Mouse (Mus musculus) v-Abl transformed pro-B cells (cell line): Measurements from ENCODE around the gene Cand1.

Experiments
- in situ Hi-C, 2 experiments: fragments of 400-800 bp; cut with MboI; formaldehyde crosslinking; loops; one replicate each; pipeline ENCODE4 v1.15.1; 2025; ENCODE audit not compliant: unreplicated experiment in 2 of 2

The Cand1 gene

GRCm38 (mm10) chr10:119239969-119240721, at the start of gene Cand1:
Gene Cand1, minus strand, starts transcription at chr10:119240055.
- in situ Hi-C loops, result loop anchor here (10.0 to 25.0 kb wide), 6 partner anchors 653 to 1722 kb away; partner anchors contain the start of genes Helb (in 1 of the 2), Llph (in 1 of the 2) and Rap1b (in 1 of the 2)

DNA sequence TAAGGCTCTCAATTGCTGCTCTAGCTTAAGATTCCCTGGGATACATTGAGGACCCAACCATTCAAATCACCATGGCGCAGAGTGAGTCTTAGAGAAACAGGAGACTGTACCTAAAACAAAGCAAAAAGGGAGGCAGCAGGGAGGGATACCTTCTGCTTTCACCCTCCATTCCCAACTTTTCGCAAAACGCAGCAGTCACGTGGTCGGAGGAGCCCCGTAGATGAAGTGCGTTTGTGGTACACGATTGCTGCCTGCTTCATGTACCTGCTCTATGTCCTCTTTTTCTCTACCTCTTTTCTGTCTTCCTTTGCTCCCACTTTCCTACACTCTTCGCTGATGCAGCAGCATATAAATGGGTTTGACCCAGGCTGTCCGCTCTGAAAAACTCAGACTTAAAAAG, 39.0 kb upstream of the Cand1 start:
- in situ Hi-C loops, result no loop called here

GRCm38 (mm10) chr10:119274333-119274732, 34.5 kb upstream of the Cand1 start:
- in situ Hi-C loops, result no loop called here

GRCm38 (mm10) chr10:119272536-119272935, 32.7 kb upstream of the Cand1 start:
- in situ Hi-C loops, result no loop called here

DNA sequence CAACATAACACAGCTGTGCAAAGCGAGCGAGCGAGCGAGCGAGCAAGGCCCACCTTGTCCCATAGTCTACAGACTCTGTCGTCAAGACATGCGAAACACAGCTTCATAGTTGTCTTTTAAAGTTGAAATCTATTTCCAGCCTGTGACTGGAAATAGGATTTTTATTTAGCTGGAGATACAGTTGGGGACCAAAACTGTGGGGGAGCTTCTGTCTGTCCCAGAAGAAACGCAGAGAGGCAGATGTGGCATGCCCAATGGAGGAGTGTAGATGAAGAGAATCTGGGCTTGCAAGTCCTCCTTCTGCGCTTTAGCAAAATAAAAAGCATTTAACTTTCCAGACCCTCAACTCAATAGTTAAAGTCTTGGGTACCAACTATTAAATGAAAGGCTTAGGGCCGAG, 32.1 kb upstream of the Cand1 start:
- in situ Hi-C loops, result no loop called here

GRCm38 (mm10) chr10:119271101-119271500, 31.2 kb upstream of the Cand1 start:
- in situ Hi-C loops, result no loop called here

DNA sequence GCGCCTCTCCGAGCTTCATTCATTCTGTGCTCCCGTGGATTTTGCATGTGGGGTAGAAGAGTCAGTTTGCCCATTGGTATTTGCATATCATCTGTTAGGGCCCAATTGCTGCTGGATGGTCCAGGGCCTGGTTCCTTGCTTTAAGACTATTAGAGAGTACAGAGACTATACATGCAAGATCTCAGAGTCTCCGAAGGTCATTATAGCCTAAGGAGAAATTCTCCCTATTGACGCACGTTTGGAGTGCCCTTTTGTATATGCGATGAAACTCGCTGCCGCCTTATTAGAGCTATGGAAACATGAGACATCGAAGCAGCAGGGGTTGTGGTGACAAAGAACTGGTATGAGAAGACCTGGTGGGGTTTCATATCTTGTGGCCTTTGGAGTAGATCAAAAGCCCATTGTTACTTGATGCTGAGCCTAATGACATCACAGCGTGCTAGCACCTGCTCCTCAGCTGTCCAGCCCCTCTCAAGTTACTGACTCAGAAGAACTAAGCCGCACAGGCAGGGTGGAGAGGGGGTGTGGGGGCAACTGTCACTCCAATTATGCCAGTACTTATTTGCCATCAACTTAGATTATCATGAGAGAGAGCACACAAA, 30.6 kb upstream of the Cand1 start:
- in situ Hi-C loops, result no loop called here

DNA sequence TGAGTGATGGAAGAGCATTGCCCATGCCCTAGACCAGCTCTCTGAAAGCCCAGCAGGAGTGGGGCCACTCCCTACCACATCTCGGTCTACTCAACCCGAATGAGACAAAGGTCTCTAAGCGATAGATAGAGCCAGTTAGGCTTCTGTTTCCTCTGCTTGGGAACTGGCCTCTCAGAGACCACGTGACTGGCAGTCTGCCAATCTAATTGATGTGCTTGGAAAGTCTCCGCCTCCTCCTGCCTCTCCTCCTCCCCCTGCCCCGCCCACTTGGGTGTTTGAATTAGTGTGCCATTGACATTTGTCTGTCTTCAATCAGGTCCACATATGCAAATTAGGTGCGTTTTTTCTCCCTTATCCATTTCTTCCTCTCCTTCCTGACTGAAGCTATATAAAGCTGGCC, 24.9 kb upstream of the Cand1 start:
- in situ Hi-C loops, result no loop called here

- in situ Hi-C loops, result no loop called here
Observed at GRCm38 (mm10) chr10:119262821-119263220, 23.0 kb upstream of the Cand1 start.

DNA sequence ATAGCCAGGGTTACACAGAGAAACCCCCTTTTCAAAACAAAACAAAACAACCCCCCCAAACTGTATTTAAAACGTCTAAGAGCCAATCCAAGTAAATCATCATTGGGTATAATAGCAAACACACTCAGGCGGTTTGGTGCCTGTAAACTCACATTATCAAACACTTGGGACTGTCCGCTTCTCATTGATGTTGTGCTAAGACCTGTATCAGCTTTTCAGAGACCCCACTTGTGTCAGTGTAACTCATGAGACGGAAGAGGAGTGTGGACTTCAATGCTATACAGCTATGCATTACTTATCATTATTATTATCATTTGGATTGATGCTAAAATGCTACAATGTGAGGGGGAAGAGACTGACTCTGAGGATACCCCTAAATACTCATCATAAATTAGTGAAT, 18.0 kb upstream of the Cand1 start:
- in situ Hi-C loops, result no loop called here

GRCm38 (mm10) chr10:119244146-119244545, 4.3 kb upstream of the Cand1 start:
- in situ Hi-C loops, result loop anchor here (10.0 to 25.0 kb wide), 6 partner anchors 657 to 1718 kb away; partner anchors contain the start of genes Helb (in 1 of the 2), Llph (in 1 of the 2) and Rap1b (in 1 of the 2)

- in situ Hi-C loops, result loop anchor here (10.0 to 25.0 kb wide), 6 partner anchors 653 to 1722 kb away; partner anchors contain the start of genes Helb (in 1 of the 2), Llph (in 1 of the 2) and Rap1b (in 1 of the 2)
Observed at GRCm38 (mm10) chr10:119240722-119241089, 851 bp upstream of the Cand1 start.

DNA sequence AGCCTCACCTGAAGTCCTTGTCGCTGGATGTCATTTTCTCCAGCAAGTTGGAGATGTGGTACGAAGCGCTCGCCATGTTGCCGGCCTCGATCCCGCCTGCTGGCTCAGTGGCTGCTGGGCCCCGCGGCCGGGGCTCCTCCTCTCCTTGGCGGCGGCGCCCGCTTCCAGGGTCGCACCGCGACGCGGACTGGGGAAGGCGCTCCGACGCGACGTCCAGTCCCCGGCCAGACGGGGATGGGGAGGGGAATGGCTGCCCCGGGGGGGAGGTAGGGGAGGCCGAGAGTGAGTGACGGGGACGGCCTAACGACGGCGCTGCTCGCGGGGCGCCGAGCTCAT, 254 bp downstream of the Cand1 start:
- in situ Hi-C loops, result loop anchor here (25.0 kb wide), 5 partner anchors 652 to 1723 kb away; partner anchors contain the start of genes Helb (in 1 of the 2), Llph (in 1 of the 2) and Rap1b (in 1 of the 2)

DNA sequence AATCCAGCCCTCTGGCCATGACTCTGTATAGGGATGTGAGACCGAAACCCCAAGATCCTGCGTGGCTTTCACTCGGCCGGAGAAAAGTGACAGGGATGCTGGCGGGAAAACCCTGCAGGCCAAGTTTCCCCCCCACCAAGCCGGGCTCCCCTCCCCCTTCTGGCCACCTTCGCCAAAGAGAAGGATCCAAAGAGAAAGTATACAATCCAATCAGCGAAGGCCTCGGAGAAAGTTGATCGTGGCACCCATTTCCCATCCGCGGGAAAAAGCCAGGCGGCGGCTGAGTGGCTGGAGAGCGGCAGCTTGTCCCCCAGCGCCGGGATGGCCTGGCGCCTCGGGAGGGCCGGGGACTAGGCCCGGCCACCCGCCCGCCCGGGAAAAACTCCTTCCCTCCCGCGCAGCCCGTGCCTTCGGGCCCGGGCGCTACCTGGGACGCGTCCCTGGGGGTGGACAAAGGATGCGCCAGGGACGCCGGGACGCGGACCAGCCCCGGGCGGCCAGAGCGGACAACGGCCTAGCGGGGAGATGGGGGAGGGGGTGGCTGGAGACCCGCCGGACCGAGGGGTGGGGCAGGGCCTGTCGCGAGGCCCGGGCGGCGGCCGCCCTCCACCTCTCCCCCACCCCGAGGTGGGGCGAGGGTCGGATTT, 747 bp downstream of the Cand1 start:
- in situ Hi-C loops, result loop anchor here (25.0 kb wide), 5 partner anchors 652 to 1723 kb away; partner anchors contain the start of genes Helb (in 1 of the 2), Llph (in 1 of the 2) and Rap1b (in 1 of the 2)

DNA sequence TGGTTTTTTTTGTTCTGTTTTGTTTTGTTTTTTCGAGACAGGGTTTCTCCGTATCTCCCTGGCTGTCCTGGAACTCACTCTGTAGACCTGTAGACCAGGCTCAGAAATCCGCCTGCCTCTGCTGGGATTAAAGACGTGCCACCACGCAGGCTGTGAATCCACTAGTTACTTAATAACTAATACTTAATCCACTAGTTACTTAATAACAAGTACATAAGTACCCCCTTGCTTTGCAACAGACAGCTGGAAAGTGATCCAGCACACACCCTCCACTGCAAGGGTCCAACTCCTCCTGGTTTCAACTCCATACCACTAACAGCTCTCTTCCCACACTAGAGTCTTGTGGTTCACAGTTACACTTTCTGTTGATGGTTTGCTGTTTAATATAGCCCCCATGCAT, 8.3 kb downstream of the Cand1 start:
- in situ Hi-C loops, result loop anchor here (25.0 kb wide), 5 partner anchors 644 to 1731 kb away; partner anchors contain the start of genes Helb (in 1 of the 2), Llph (in 1 of the 2) and Rap1b (in 1 of the 2)

DNA sequence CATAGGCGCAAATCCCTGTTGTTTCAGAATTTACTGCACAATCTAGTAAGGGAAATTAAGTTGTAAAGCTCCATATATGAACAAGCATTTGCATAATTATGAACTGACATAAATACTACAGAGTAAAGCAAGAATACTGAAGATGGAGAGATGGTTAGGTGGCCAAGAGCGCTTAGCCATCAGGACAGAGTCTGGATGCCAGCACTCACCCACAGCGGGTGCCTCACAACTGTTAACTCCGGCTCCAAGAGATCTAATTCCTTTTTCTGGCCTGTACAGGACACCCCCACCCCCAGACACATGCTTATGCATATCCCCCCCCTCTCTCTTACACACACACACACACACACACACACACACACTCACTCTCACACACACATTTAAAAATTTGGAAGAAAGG, 9.2 kb downstream of the Cand1 start:
- in situ Hi-C loops, result loop anchor here (25.0 kb wide), 5 partner anchors 643 to 1732 kb away; partner anchors contain the start of genes Helb (in 1 of the 2), Llph (in 1 of the 2) and Rap1b (in 1 of the 2)

- in situ Hi-C loops, result loop anchor here (25.0 kb wide), 5 partner anchors 643 to 1732 kb away; partner anchors contain the start of genes Helb (in 1 of the 2), Llph (in 1 of the 2) and Rap1b (in 1 of the 2)
Observed at GRCm38 (mm10) chr10:119230074-119230669, 9.7 kb downstream of the Cand1 start.

DNA sequence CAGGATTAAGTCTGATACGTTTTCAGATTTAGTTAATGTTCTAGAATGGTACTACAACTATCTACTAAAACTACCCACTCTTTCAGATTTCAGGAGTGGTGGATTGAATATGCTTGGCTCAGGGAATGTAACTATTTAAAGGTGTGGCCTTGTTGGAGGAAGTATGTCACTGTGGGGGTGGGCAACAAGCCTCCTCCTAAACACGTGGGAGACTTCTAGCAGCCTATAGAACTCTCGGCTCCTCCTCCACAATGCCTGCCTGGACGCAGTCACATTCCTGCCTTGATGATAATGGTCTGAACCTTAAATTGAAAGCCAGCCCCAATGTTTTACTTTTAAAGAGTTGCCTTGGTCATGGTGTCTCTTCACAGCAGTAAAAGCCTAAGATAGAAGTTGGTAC, 16.2 kb downstream of the Cand1 start:
- in situ Hi-C loops, result loop anchor here in 1 of 2 experiments (25.0 kb wide), 2 partner anchors 361 to 1511 kb away; partner anchors contain the start of genes Dyrk2 and Mdm2

GRCm38 (mm10) chr10:119221631-119222030, 18.2 kb downstream of the Cand1 start:
- in situ Hi-C loops, result loop anchor here in 1 of 2 experiments (25.0 kb wide), 2 partner anchors 359 to 1509 kb away; partner anchors contain the start of genes Dyrk2 and Mdm2

GRCm38 (mm10) chr10:119219415-119219814, 20.4 kb downstream of the Cand1 start:
- in situ Hi-C loops, result loop anchor here in 1 of 2 experiments (25.0 kb wide), 2 partner anchors 357 to 1507 kb away; partner anchors contain the start of genes Dyrk2 and Mdm2
